Mouse (Mus musculus): Measurements from ENCODE around the gene Klf13. TPM values are rescaled to one million over a fixed set of nuclear protein-coding genes. Genes with fewer than 3 reads are reported as not detected.

The Klf13 gene
- polyA plus RNA-seq, 2 experiments, result 9.9 to 28.0 TPM

- H3K4me2 ChIP-seq (replicated peaks; ENCODE audit: low read depth, low read length, severe bottlenecking), result peak overlapping the region; percentile 26; the same call in 1 of the 2 replicates
- no peaks in the 10 kb centered on the region for H3K27me3 ChIP-seq (ENCODE audit: control insufficient read depth, insufficient read depth, low read length)
- no peak overlapping the region for H3K9ac ChIP-seq (ENCODE audit: low read depth, low read length, severe bottlenecking)
- H3K4me1 ChIP-seq (ENCODE audit: control insufficient read depth, insufficient read depth, low read length), result peaks cover 34% of the 10 kb centered on the region
- ATAC-seq (ENCODE audit: low FRiP score, low read depth), result peak; percentile 78
- peak overlapping the region; percentile 77 for H3K27ac ChIP-seq (replicated peaks; ENCODE audit: low read depth, low read length)
- H3K4me3 ChIP-seq (replicated peaks; ENCODE audit: low read length), result no peak overlapping the region
- no peak for TF ChIP-seq POLR2A (IDR thresholded peaks at IDR 0.05; ENCODE audit: borderline replicate concordance, extremely low read depth, insufficient read depth, insufficient read length)
- H3K9me3 ChIP-seq (ENCODE audit: control insufficient read depth, low read length), result no peaks in the 10 kb centered on the region
- no peaks in the 10 kb centered on the region for H3K36me3 ChIP-seq (ENCODE audit: control insufficient read depth, insufficient read depth, low read length)
- DNase-seq (ENCODE audit: low spot score), result peak; percentile 58
- WGBS, result 58% methylated on average over 14 of the region's 14 CpGs
Measured at GRCm38 (mm10) chr7:63925413-63926360, 13.0 kb downstream of the Klf13 start.

DNA sequence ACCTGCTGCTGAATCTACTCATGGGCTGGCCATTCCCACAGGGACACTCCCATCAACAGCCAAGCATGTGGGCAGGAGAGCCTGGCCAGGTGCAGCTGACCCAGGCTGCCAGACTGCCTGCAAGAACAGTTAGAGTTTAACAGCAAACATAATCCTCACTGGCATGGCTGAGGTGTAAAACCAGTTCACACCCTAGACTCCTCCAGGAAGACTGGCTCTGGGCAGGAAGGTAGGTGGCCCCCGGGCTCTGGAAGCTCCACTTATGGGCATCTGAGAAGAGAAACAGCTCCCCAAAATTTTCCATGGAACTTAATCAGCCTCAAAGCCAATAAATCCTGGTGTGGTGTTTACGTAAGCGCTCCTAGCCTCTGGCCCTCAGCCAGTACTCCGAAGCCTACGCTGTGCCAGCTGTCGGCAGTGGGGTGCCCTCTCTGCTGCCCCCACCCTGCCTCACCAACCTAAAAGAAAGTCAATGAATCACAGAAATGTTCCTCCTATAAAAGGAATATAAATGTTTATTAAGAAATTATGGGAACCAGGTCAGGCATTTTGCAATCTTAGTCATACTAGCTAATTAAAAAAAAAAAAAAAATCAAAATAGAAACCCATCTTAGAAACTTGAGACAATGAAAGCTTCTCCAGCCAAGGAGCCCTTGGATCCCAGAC is 13.8 kb downstream of the Klf13 start:
- peak overlapping the region; percentile 26; the same call in 1 of the 2 replicates for H3K4me2 ChIP-seq (replicated peaks; ENCODE audit: low read depth, low read length, severe bottlenecking)

GRCm38 (mm10) chr7:63924151-63924550 is 14.6 kb downstream of the Klf13 start:
- 27% methylated on average over 1 of the region's 1 CpGs for WGBS
- ATAC-seq (ENCODE audit: low FRiP score, low read depth), result peak; percentile 35; the same call in 1 of the 2 replicates
- H3K9me3 ChIP-seq (ENCODE audit: control insufficient read depth, low read length), result no peaks in the 10 kb centered on the region
- no peak overlapping the region for H3K4me3 ChIP-seq (replicated peaks; ENCODE audit: low read length)
- no peak overlapping the region for H3K9ac ChIP-seq (ENCODE audit: low read depth, low read length, severe bottlenecking)
- peak overlapping the region; percentile 77 for H3K27ac ChIP-seq (replicated peaks; ENCODE audit: low read depth, low read length)
- H3K36me3 ChIP-seq (ENCODE audit: control insufficient read depth, insufficient read depth, low read length), result no peaks in the 10 kb centered on the region
- no peak for DNase-seq (ENCODE audit: low spot score)
- H3K4me2 ChIP-seq (replicated peaks; ENCODE audit: low read depth, low read length, severe bottlenecking), result peak overlapping the region; percentile 26; the same call in 1 of the 2 replicates
- peaks cover 34% of the 10 kb centered on the region for H3K4me1 ChIP-seq (ENCODE audit: control insufficient read depth, insufficient read depth, low read length)
- TF ChIP-seq POLR2A (IDR thresholded peaks at IDR 0.05; ENCODE audit: borderline replicate concordance, extremely low read depth, insufficient read depth, insufficient read length), result no peak
- no peaks in the 10 kb centered on the region for H3K27me3 ChIP-seq (ENCODE audit: control insufficient read depth, insufficient read depth, low read length)

More for the DNA sequence above, 13.8 kb downstream of the Klf13 start:
- ATAC-seq (ENCODE audit: low FRiP score, low read depth) (peak; percentile 65), DNase-seq (ENCODE audit: low spot score) (peak; percentile 82)
- no peak for TF ChIP-seq POLR2A (IDR thresholded peaks at IDR 0.05; ENCODE audit: borderline replicate concordance, extremely low read depth, insufficient read depth, insufficient read length)
- H3K27ac ChIP-seq (replicated peaks; ENCODE audit: low read depth, low read length), result peak overlapping the region; percentile 77
- H3K4me3 ChIP-seq (replicated peaks; ENCODE audit: low read length), result no peak overlapping the region
- no peaks in the 10 kb centered on the region for H3K36me3 ChIP-seq (ENCODE audit: control insufficient read depth, insufficient read depth, low read length)
- H3K27me3 ChIP-seq (ENCODE audit: control insufficient read depth, insufficient read depth, low read length), result no peaks in the 10 kb centered on the region
- 19% methylated on average over 6 of the region's 6 CpGs for WGBS
- H3K9me3 ChIP-seq (ENCODE audit: control insufficient read depth, low read length), result no peaks in the 10 kb centered on the region
- H3K9ac ChIP-seq (ENCODE audit: low read depth, low read length, severe bottlenecking), result no peak overlapping the region
- H3K4me1 ChIP-seq (ENCODE audit: control insufficient read depth, insufficient read depth, low read length), result peaks cover 34% of the 10 kb centered on the region

- Histone ChIP-seq H3K4me1 (ENCODE audit: control insufficient read depth, insufficient read depth, low read length) (peaks cover 34% of the 10 kb centered on the region), H3K4me2 (replicated peaks; ENCODE audit: low read depth, low read length, severe bottlenecking) (no peak overlapping the region), H3K27ac (replicated peaks; ENCODE audit: low read depth, low read length) (no peak overlapping the region), H3K27me3 (ENCODE audit: control insufficient read depth, insufficient read depth, low read length) (no peaks in the 10 kb centered on the region), H3K9me3 (ENCODE audit: control insufficient read depth, low read length) (no peaks in the 10 kb centered on the region), H3K4me3 (replicated peaks; ENCODE audit: low read length) (no peak overlapping the region), H3K9ac (ENCODE audit: low read depth, low read length, severe bottlenecking) (no peak overlapping the region), H3K36me3 (ENCODE audit: control insufficient read depth, insufficient read depth, low read length) (no peaks in the 10 kb centered on the region)
- TF ChIP-seq POLR2A (IDR thresholded peaks at IDR 0.05; ENCODE audit: borderline replicate concordance, extremely low read depth, insufficient read depth, insufficient read length), result no peak
- WGBS, result 92% methylated on average over 1 of the region's 1 CpGs
- no peak for ATAC-seq (ENCODE audit: low FRiP score, low read depth)
- no peak for DNase-seq (ENCODE audit: low spot score)
Measured at GRCm38 (mm10) chr7:63922975-63923374, 15.7 kb downstream of the Klf13 start.

DNA sequence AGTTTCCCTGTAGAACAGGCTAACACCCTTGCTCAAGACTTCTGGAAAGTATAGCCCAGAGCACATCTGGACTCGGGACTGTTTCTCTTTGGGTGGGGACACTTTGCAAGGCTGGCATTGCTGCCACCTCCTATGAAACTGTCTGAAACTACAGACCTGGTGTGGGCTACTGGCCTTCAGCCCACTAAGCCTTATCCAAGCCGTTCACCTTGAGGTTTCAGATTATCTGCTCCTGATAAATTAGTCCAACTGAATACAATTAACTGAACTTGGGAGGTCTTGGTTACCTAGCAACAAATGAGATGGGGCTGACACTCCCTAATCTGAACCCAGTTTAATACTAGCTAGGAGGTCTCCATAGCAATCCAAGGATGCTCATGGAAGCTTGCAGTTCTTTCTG is 16.1 kb downstream of the Klf13 start:
- ATAC-seq (ENCODE audit: low FRiP score, low read depth), result no peak
- Histone ChIP-seq H3K4me2 (replicated peaks; ENCODE audit: low read depth, low read length, severe bottlenecking) (no peak overlapping the region), H3K9ac (ENCODE audit: low read depth, low read length, severe bottlenecking) (no peak overlapping the region), H3K27me3 (ENCODE audit: control insufficient read depth, insufficient read depth, low read length) (no peaks in the 10 kb centered on the region), H3K4me1 (ENCODE audit: control insufficient read depth, insufficient read depth, low read length) (peaks cover 34% of the 10 kb centered on the region), H3K27ac (replicated peaks; ENCODE audit: low read depth, low read length) (no peak overlapping the region), H3K9me3 (ENCODE audit: control insufficient read depth, low read length) (no peaks in the 10 kb centered on the region), H3K36me3 (ENCODE audit: control insufficient read depth, insufficient read depth, low read length) (no peaks in the 10 kb centered on the region), H3K4me3 (replicated peaks; ENCODE audit: low read length) (no peak overlapping the region)
- no peak for DNase-seq (ENCODE audit: low spot score)
- no peak for TF ChIP-seq POLR2A (IDR thresholded peaks at IDR 0.05; ENCODE audit: borderline replicate concordance, extremely low read depth, insufficient read depth, insufficient read length)
- WGBS, result 80% methylated on average over 2 of the region's 2 CpGs

Data from limb, embryonic 14.5 days (tissue).